Mouse (Mus musculus) MEL (cell line): Measurements from ENCODE around the gene Elmod3. TPM values are rescaled to one million over a fixed set of nuclear protein-coding genes. Genes with fewer than 3 reads are reported as not detected.

Experiments
- DNase-seq: peaks from one replicate; pipeline ENCODE4 v3.0.0; 2011; ENCODE audit warnings: low read depth, low spot score
- H3K27ac ChIP-seq: 2 replicates; pipeline ENCODE4 v1.5.1; 2012; ENCODE audit warnings: low read depth, mild to moderate bottlenecking, control low read depth, low read length, moderate library complexity; ENCODE audit not compliant: control insufficient read depth
- H3K27me3 ChIP-seq, 2 experiments: fragments of 150-350 bp in 1 of 2; sonication (generic) in 1 of 2; 2 replicates each; pipeline ENCODE4 v1.6.1; 2012; ENCODE audit warnings: low read length in 2 of 2, mild to moderate bottlenecking in 2 of 2, improper control_type of control experiment in 1 of 2, moderate library complexity in 1 of 2; ENCODE audit not compliant: insufficient read depth in 2 of 2, control insufficient read depth in 1 of 2
- H3K36me3 ChIP-seq, 2 experiments: 2 replicates each; pipeline ENCODE4 v1.6.1; 2012 to 2014; ENCODE audit warnings: low read length in 2 of 2, improper control_type of control experiment in 1 of 2, inconsistent platforms in 1 of 2, mild to moderate bottlenecking in 1 of 2; ENCODE audit not compliant: insufficient read depth in 2 of 2, control insufficient read depth in 1 of 2
- H3K4me1 ChIP-seq, 2 experiments: fragments of 150-350 bp in 1 of 2; sonication (generic) in 1 of 2; 2 replicates each; pipeline ENCODE4 v1.6.1; 2012; ENCODE audit warnings: low read length in 2 of 2, improper control_type of control experiment in 1 of 2, mild to moderate bottlenecking in 1 of 2; ENCODE audit not compliant: insufficient read depth in 2 of 2, control insufficient read depth in 1 of 2
- H3K4me3 ChIP-seq, 2 experiments: fragments of 150-350 bp in 1 of 2; sonication (generic) in 1 of 2; 2 replicates each; pipeline ENCODE4 v1.5.1; 2012; ENCODE audit warnings: low read depth in 2 of 2, low read length in 2 of 2, mild to moderate bottlenecking in 2 of 2, moderate library complexity in 2 of 2, control low read depth in 1 of 2, improper control_type of control experiment in 1 of 2; ENCODE audit not compliant: control insufficient read depth in 1 of 2, insufficient read depth in 1 of 2
- H3K79me2 ChIP-seq: 2 replicates; pipeline ENCODE4 v1.6.1; 2012; ENCODE audit warnings: mild to moderate bottlenecking, low read length, moderate library complexity; ENCODE audit not compliant: control insufficient read depth, poor library complexity, insufficient read depth
- H3K9ac ChIP-seq: 2 replicates; pipeline ENCODE4 v1.6.1; 2012; ENCODE audit warnings: low read depth, mild to moderate bottlenecking, control low read depth, low read length, moderate library complexity; ENCODE audit not compliant: control insufficient read depth, poor library complexity, severe bottlenecking
- H3K9me3 ChIP-seq: fragments of 150-350 bp; sonication (generic); replicated peaks from 2 replicates; pipeline ENCODE4 v1.6.1; 2012; ENCODE audit warnings: mild to moderate bottlenecking, low read length, improper control_type of control experiment, moderate library complexity; ENCODE audit not compliant: insufficient read depth
- CHD1 ChIP-seq: IDR thresholded peaks from 2 replicates; pipeline ENCODE4 v1.6.1; 2012; ENCODE audit warnings: low read depth, mild to moderate bottlenecking, inconsistent platforms, low read length, improper control_type of control experiment
- CHD2 ChIP-seq: IDR thresholded peaks from 2 replicates; pipeline ENCODE4 v1.6.1; 2011; ENCODE audit warnings: low read length, improper control_type of control experiment
- ELF1 ChIP-seq: IDR thresholded peaks from 2 replicates; pipeline ENCODE4 v1.6.1; 2014; ENCODE audit warnings: low read depth, mild to moderate bottlenecking, inconsistent platforms, low read length, improper control_type of control experiment, moderate library complexity
- EP300 ChIP-seq, 2 experiments: IDR thresholded peaks; 2 replicates each; pipeline ENCODE4 v1.6.1; 2011; ENCODE audit warnings: improper control_type of control experiment in 2 of 2, low read length in 2 of 2, low read depth in 1 of 2, mild to moderate bottlenecking in 1 of 2
- ETS1 ChIP-seq: IDR thresholded peaks from 2 replicates; pipeline ENCODE4 v1.6.1; 2012; ENCODE audit warnings: low read depth, mild to moderate bottlenecking, inconsistent platforms, low read length, improper control_type of control experiment, moderate library complexity
- GABPA ChIP-seq: IDR thresholded peaks from 2 replicates; pipeline ENCODE4 v1.6.1; 2012; ENCODE audit warnings: low read depth, mild to moderate bottlenecking, inconsistent platforms, low read length, improper control_type of control experiment, moderate library complexity
- GATA1 ChIP-seq: IDR thresholded peaks from 2 replicates; pipeline ENCODE4 v1.6.1; 2011; ENCODE audit warnings: low read depth, low read length, improper control_type of control experiment
- HCFC1 ChIP-seq: IDR thresholded peaks from 2 replicates; pipeline ENCODE4 v1.6.1; 2012; ENCODE audit warnings: low read depth, mild to moderate bottlenecking, inconsistent platforms, low read length, improper control_type of control experiment, moderate library complexity
- JUND ChIP-seq: IDR thresholded peaks from 2 replicates; pipeline ENCODE4 v1.6.1; 2011; ENCODE audit warnings: low read depth, mild to moderate bottlenecking, improper control_type of control experiment, low read length
- MAX ChIP-seq: IDR thresholded peaks from 2 replicates; pipeline ENCODE4 v1.6.1; 2011; ENCODE audit warnings: low read length, improper control_type of control experiment
- MAZ ChIP-seq: IDR thresholded peaks from 2 replicates; pipeline ENCODE4 v1.6.1; 2012; ENCODE audit warnings: low read depth, mild to moderate bottlenecking, inconsistent platforms, low read length, improper control_type of control experiment
- MEF2A ChIP-seq: IDR thresholded peaks from 2 replicates; pipeline ENCODE4 v1.6.1; 2014; ENCODE audit warnings: low read depth, mild to moderate bottlenecking, inconsistent platforms, low read length, improper control_type of control experiment; ENCODE audit not compliant: poor library complexity, insufficient replicate concordance, severe bottlenecking; ENCODE audit errors: extremely low read depth
- MXI1 ChIP-seq: IDR thresholded peaks from 2 replicates; pipeline ENCODE4 v1.6.1; 2011; ENCODE audit warnings: mild to moderate bottlenecking, low read depth, low read length, improper control_type of control experiment
- MYB ChIP-seq: IDR thresholded peaks from 2 replicates; pipeline ENCODE4 v1.6.1; 2011; ENCODE audit warnings: mild to moderate bottlenecking, low read depth, low read length, improper control_type of control experiment
- MYC ChIP-seq: IDR thresholded peaks from 2 replicates; pipeline ENCODE4 v1.6.1; 2011; ENCODE audit warnings: low read depth, mild to moderate bottlenecking, low read length, improper control_type of control experiment, moderate library complexity
- NELFE ChIP-seq: IDR thresholded peaks from 2 replicates; pipeline ENCODE4 v1.6.1; 2011; ENCODE audit warnings: low read depth, low read length, improper control_type of control experiment
- NRF1 ChIP-seq: IDR thresholded peaks from 2 replicates; pipeline ENCODE4 v1.6.1; 2014; ENCODE audit warnings: low read depth, mild to moderate bottlenecking, inconsistent platforms, low read length, improper control_type of control experiment, moderate library complexity; ENCODE audit not compliant: poor library complexity, insufficient read depth, severe bottlenecking
- POLR2A ChIP-seq, 2 experiments: IDR thresholded peaks; 2 replicates each; pipeline ENCODE4 v1.6.1; 2011 to 2012; ENCODE audit warnings: low read length in 2 of 2, mild to moderate bottlenecking in 2 of 2, control low read depth in 1 of 2, improper control_type of control experiment in 1 of 2, low read depth in 1 of 2, moderate library complexity in 1 of 2; ENCODE audit not compliant: control insufficient read depth in 1 of 2, insufficient read depth in 1 of 2, poor library complexity in 1 of 2
- POLR2AphosphoS2 ChIP-seq: IDR thresholded peaks from 2 replicates; pipeline ENCODE4 v1.6.1; 2011; ENCODE audit warnings: low read length, improper control_type of control experiment
- RCOR1 ChIP-seq: IDR thresholded peaks from 2 replicates; pipeline ENCODE4 v1.6.1; 2012; ENCODE audit warnings: low read depth, mild to moderate bottlenecking, inconsistent platforms, low read length, improper control_type of control experiment
- SIN3A ChIP-seq: IDR thresholded peaks from 2 replicates; pipeline ENCODE4 v1.6.1; 2012; ENCODE audit warnings: low read length, improper control_type of control experiment, inconsistent platforms
- TCF12 ChIP-seq: IDR thresholded peaks from 2 replicates; pipeline ENCODE4 v1.6.1; 2014; ENCODE audit warnings: low read depth, mild to moderate bottlenecking, inconsistent platforms, low read length, improper control_type of control experiment, moderate library complexity
- UBTF ChIP-seq: IDR thresholded peaks from 2 replicates; pipeline ENCODE4 v1.6.1; 2012; ENCODE audit warnings: low read depth, mild to moderate bottlenecking, inconsistent platforms, low read length, improper control_type of control experiment, moderate library complexity, borderline replicate concordance; ENCODE audit not compliant: insufficient read depth
- USF1 ChIP-seq: IDR thresholded peaks from 2 replicates; pipeline ENCODE4 v1.6.1; 2014; ENCODE audit warnings: low read depth, mild to moderate bottlenecking, inconsistent platforms, low read length, improper control_type of control experiment, moderate library complexity
- ZMIZ1 ChIP-seq: IDR thresholded peaks from 2 replicates; pipeline ENCODE4 v1.6.1; 2012; ENCODE audit warnings: low read depth, mild to moderate bottlenecking, inconsistent platforms, low read length, improper control_type of control experiment, moderate library complexity
- polyA plus RNA-seq, 2 experiments: library from polyadenylated mRNA; stranded (reverse) in 1 of 2; unstranded in 1 of 2; fragments of >175 nt in 1 of 2; fragments of >200 nt in 1 of 2; gene quantifications; 2 replicates each; pipeline versions ENCODE4 v1.2.1 to v1.2.4; 2012; ENCODE audit warnings: low replicate concordance in 2 of 2, low read depth in 1 of 2; ENCODE audit not compliant: insufficient read length in 2 of 2, insufficient read depth in 1 of 2, missing spikeins in 1 of 2
- total RNA-seq: library from RNA; depleted of rRNA; stranded (reverse); fragments of 300-350 nt; gene quantifications from 2 replicates; pipeline ENCODE4 v1.2.3, GENCODE M21; 2012

The Elmod3 gene
- total and polyA plus RNA-seq, 3 experiments, result 4.2 to 14.1 TPM; not detected in 1

DNA sequence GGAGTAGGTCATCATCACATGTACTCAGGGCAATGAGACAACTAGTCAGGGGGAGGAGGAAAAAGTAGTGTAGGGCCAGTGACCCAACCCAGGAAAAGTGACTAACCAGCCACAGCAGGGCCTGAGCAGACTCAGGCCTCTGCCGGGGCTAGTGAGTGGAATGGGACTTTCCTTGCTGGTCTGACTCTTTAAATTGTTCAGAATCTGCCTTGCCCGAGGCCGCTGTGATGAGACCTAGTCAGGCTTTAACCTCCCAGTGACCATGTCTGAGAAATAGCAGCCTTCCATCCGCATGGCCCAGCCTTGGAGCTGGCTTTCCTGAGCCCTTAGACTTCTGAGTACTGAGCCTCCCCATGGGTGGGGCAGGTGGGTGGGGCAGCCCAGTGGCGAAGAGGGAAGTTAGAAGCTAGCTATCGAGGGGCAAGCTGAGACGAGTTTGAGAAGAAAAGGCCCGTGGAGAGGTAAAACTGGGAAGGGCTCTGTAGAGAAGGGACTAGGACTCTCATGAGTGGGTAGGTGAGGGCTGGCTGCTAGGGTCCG lies 49.1 kb downstream of the Elmod3 start:
- Histone ChIP-seq H3K9me3 (no peaks in the 10 kb centered on the region), H3K27me3 (no peaks in the 10 kb centered on the region), H3K4me3 (peak overlapping the region; percentile 46 to 66), H3K27ac (peak overlapping the region; percentile 93), H3K4me1 (peaks cover 32 to 55% of the 10 kb centered on the region in 2 experiments), H3K79me2 (peaks cover 25% of the 10 kb centered on the region), H3K9ac (peak overlapping the region; percentile 77), H3K36me3 (peaks cover 0 to 45% of the 10 kb centered on the region in 2 experiments; a peak in 2 of 4 replicates)
- peak; percentile 90 for DNase-seq
- peak; percentile 28; the same call in 1 of the 2 replicates for TF ChIP-seq RCOR1
- no peak for TF ChIP-seq GABPA
- TF ChIP-seq UBTF, result no peak
- peak; percentile 68; the same call in 1 of the 2 replicates for TF ChIP-seq ZMIZ1
- TF ChIP-seq ETS1, result peak; percentile 33
- peak; percentile 75; the same call in 1 of the 2 replicates for TF ChIP-seq SIN3A
- TF ChIP-seq MYC, result peak; percentile 58; the same call in 1 of the 2 replicates
- TF ChIP-seq GATA1, result no peak
- TF ChIP-seq HCFC1, result peak; percentile 33; the same call in 1 of the 2 replicates
- peak; percentile 48 to 84; a peak in 3 of 4 replicates for TF ChIP-seq POLR2A (IDR thresholded peaks at IDR 0.05; ENCODE audit: control insufficient read depth in 1 of 2, insufficient read depth in 1 of 2, low read depth in 1 of 2, low read length in 2 of 2, poor library complexity in 1 of 2)
- TF ChIP-seq USF1, result no peak
- peak; percentile 35; the same call in 1 of the 2 replicates for TF ChIP-seq MAZ
- TF ChIP-seq CHD2, result no peak
- TF ChIP-seq EP300 (IDR thresholded peaks at IDR 0.05; ENCODE audit: low read depth in 1 of 2, low read length in 2 of 2), result peak; percentile 33 to 36; a peak in 2 of 4 replicates
- peak; percentile 63 for TF ChIP-seq NELFE
- no peak for TF ChIP-seq JUND
- no peak for TF ChIP-seq MEF2A
- TF ChIP-seq CHD1, result no peak; the same call in none of the 2 replicates
- peak; percentile 56; the same call in 1 of the 2 replicates for TF ChIP-seq POLR2AphosphoS2
- peak; percentile 62 for TF ChIP-seq MAX
- TF ChIP-seq ELF1, result no peak
- peak; percentile 18; the same call in 1 of the 2 replicates for TF ChIP-seq NRF1
- 0 out of 2 replicates have a peak, but pooled peaks have one; percentile 23 for TF ChIP-seq MYB
- peak; percentile 52; the same call in 1 of the 2 replicates for TF ChIP-seq MXI1
- peak; percentile 40; the same call in 1 of the 2 replicates for TF ChIP-seq TCF12
